Mouse (Mus musculus) stomach, postnatal 0 days (tissue): ENCODE measurements at regions not wholly inside any gene's neighbourhood (a gene's known extent, or its start where the extent isn't known, plus 50 kb on each side); places are given as distances from the start of the nearest gene placed in this dataset.

Source experiments
- ATAC-seq: fragments of 200-750 bp; cut with Nextera tagmentation; 2 replicates; pipeline ENCODE4 v1.8.0; 2017; ENCODE audit not compliant: low FRiP score, low TSS enrichment
- DNase-seq: peaks from one replicate; pipeline ENCODE4 v3.0.0-alpha.2; 2016; ENCODE audit warnings: low spot score
- H3K27ac ChIP-seq: fragments of 300-500 bp; sonication (generic); replicated peaks from 2 replicates; pipeline ENCODE4 v1.5.1; 2014; ENCODE audit warnings: mild to moderate bottlenecking, control low read depth
- H3K27me3 ChIP-seq: fragments of 300-500 bp; sonication (generic); 2 replicates; pipeline ENCODE4 v1.6.1; 2014; ENCODE audit warnings: low read length; ENCODE audit not compliant: control insufficient read depth, insufficient read depth
- H3K36me3 ChIP-seq: fragments of 300-500 bp; sonication (generic); 2 replicates; pipeline ENCODE4 v1.6.1; 2014; ENCODE audit warnings: low read length, mixed read lengths; ENCODE audit not compliant: control insufficient read depth, insufficient read depth
- H3K4me1 ChIP-seq: fragments of 300-500 bp; sonication (generic); replicated peaks from 2 replicates; pipeline ENCODE4 v1.6.1; 2014; ENCODE audit warnings: antibody characterized with exemption; ENCODE audit not compliant: control insufficient read depth, insufficient read depth
- H3K4me2 ChIP-seq: fragments of 300-500 bp; sonication (generic); replicated peaks from 2 replicates; pipeline ENCODE4 v1.6.1; 2014; ENCODE audit warnings: low read depth, mild to moderate bottlenecking, control low read depth, moderate library complexity
- H3K4me3 ChIP-seq: fragments of 300-500 bp; sonication (generic); 2 replicates; pipeline ENCODE4 v1.5.1; 2014; ENCODE audit warnings: low read depth, low read length, control low read depth
- H3K9ac ChIP-seq: fragments of 300-500 bp; sonication (generic); 2 replicates; pipeline ENCODE4 v1.6.1; 2014; ENCODE audit warnings: mild to moderate bottlenecking, low read length, control low read depth, mixed read lengths
- H3K9me3 ChIP-seq: fragments of 300-500 bp; sonication (generic); 2 replicates; pipeline ENCODE4 v1.6.1; 2016; ENCODE audit warnings: low read length; ENCODE audit not compliant: control insufficient read depth
- CTCF ChIP-seq: IDR thresholded peaks from 2 replicates; pipeline ENCODE4 v1.5.1; 2016; ENCODE audit warnings: antibody characterized with exemption, low read depth, mild to moderate bottlenecking, moderate library complexity
- EP300 ChIP-seq: optimal IDR thresholded peaks from 2 replicates; pipeline ENCODE3; 2016; ENCODE audit warnings: antibody characterized with exemption
- WGBS: fragments of 180-500 bp; shearing (Covaris S2); extraction: QIAGEN DNeasy Blood & Tissue Kit; methylation state at CpG from one replicate; pipeline ENCODE4 v1.1.7; 2014; 5-methylcytosine and 5-hydroxymethylcytosine counted together

GRCm38 (mm10) chr10:109300199-109300598 is 289.4 kb upstream of the Syt1 start:
- H3K27me3 ChIP-seq: no peaks in the 10 kb centered on the region
- no peak for DNase-seq
- TF ChIP-seq EP300 (no peak), CTCF (no peak)
- H3K36me3 ChIP-seq: no peaks in the 10 kb centered on the region
- ATAC-seq: no peak
- H3K4me2 ChIP-seq: no peak overlapping the region
- H3K4me1 ChIP-seq: no peaks in the 10 kb centered on the region
- H3K27ac ChIP-seq: no peak overlapping the region
- WGBS: 74% methylated on average over 2 of the region's 2 CpGs
- H3K4me3 ChIP-seq: no peak overlapping the region
- H3K9me3 ChIP-seq: no peaks in the 10 kb centered on the region
- no peak overlapping the region for H3K9ac ChIP-seq

- no peak overlapping the region for H3K4me2 ChIP-seq
- no peak for TF ChIP-seq EP300
- TF ChIP-seq CTCF: no peak
- WGBS: 31% methylated on average over 11 of the region's 11 CpGs
- no peak overlapping the region for H3K9ac ChIP-seq
- no peaks in the 10 kb centered on the region for H3K27me3 ChIP-seq
- no peaks in the 10 kb centered on the region for H3K9me3 ChIP-seq
- no peak overlapping the region for H3K4me3 ChIP-seq
- no peaks in the 10 kb centered on the region for H3K36me3 ChIP-seq
- no peak for DNase-seq
- H3K4me1 ChIP-seq: no peaks in the 10 kb centered on the region
- ATAC-seq: no peak
- H3K27ac ChIP-seq: no peak overlapping the region
Measured at GRCm38 (mm10) chr10:109299785-109300184, 289.0 kb upstream of the Syt1 start.

- H3K9me3 ChIP-seq: no peaks in the 10 kb centered on the region
- ATAC-seq (no peak), DNase-seq (no peak)
- TF ChIP-seq EP300 (no peak), CTCF (no peak)
- 89% methylated on average over 10 of the region's 10 CpGs for WGBS
- H3K4me2 ChIP-seq: no peak overlapping the region
- H3K4me3 ChIP-seq: no peak overlapping the region
- H3K9ac ChIP-seq: no peak overlapping the region
- no peaks in the 10 kb centered on the region for H3K4me1 ChIP-seq
- no peaks in the 10 kb centered on the region for H3K27me3 ChIP-seq
- no peaks in the 10 kb centered on the region for H3K36me3 ChIP-seq
- no peak overlapping the region for H3K27ac ChIP-seq
Measured at GRCm38 (mm10) chr10:109283348-109283747, 272.6 kb upstream of the Syt1 start.

- 69% methylated on average over 3 of the region's 3 CpGs for WGBS
- no peak overlapping the region for H3K4me3 ChIP-seq
Measured at GRCm38 (mm10) chr10:109249781-109250180, 239.0 kb upstream of the Syt1 start.

GRCm38 (mm10) chr10:109246328-109246727 is 235.5 kb upstream of the Syt1 start:
- Histone ChIP-seq H3K4me1 (no peaks in the 10 kb centered on the region), H3K9ac (no peak overlapping the region), H3K4me3 (no peak overlapping the region), H3K36me3 (no peaks in the 10 kb centered on the region), H3K27ac (no peak overlapping the region), H3K9me3 (no peaks in the 10 kb centered on the region), H3K4me2 (no peak overlapping the region), H3K27me3 (no peaks in the 10 kb centered on the region)
- TF ChIP-seq CTCF (no peak), EP300 (no peak)
- ATAC-seq (no peak), DNase-seq (no peak)
- 69% methylated on average over 4 of the region's 4 CpGs for WGBS

More at GRCm38 (mm10) chr10:109249781-109250180, 239.0 kb upstream of the Syt1 start:
- no peak overlapping the region for H3K4me2 ChIP-seq
- ATAC-seq (no peak), DNase-seq (no peak)
- no peak overlapping the region for H3K9ac ChIP-seq
- no peak overlapping the region for H3K27ac ChIP-seq
- no peaks in the 10 kb centered on the region for H3K4me1 ChIP-seq
- H3K27me3 ChIP-seq: no peaks in the 10 kb centered on the region
- no peak for TF ChIP-seq EP300
- TF ChIP-seq CTCF: no peak
- H3K36me3 ChIP-seq: no peaks in the 10 kb centered on the region
- H3K9me3 ChIP-seq: no peaks in the 10 kb centered on the region

GRCm38 (mm10) chr10:109237026-109237425 is 226.2 kb upstream of the Syt1 start:
- H3K27ac ChIP-seq: no peak overlapping the region
- no peak overlapping the region for H3K9ac ChIP-seq
- H3K36me3 ChIP-seq: no peaks in the 10 kb centered on the region
- no peaks in the 10 kb centered on the region for H3K27me3 ChIP-seq
- no peak for DNase-seq
- no peaks in the 10 kb centered on the region for H3K4me1 ChIP-seq
- H3K9me3 ChIP-seq: no peaks in the 10 kb centered on the region
- no peak overlapping the region for H3K4me3 ChIP-seq
- no peak for ATAC-seq
- WGBS: 77% methylated on average over 7 of the region's 7 CpGs
- no peak for TF ChIP-seq EP300
- TF ChIP-seq CTCF: no peak
- H3K4me2 ChIP-seq: no peak overlapping the region
